Mouse (Mus musculus) T-helper 2 cell (primary cell): ENCODE data around the gene Gm10718.
"Not testable (repeated sequence)": the region's sequence is repeated elsewhere in the genome, so short reads cannot be mapped to it uniquely, and the experiment has no call there.

Source experiments
- in situ Hi-C: fragments of 300-600 bp; cut with MboI, MseI; formaldehyde crosslinking; loops from one replicate; pipeline ENCODE4 v1.15.1; 2025; ENCODE audit warnings: high pct_unique_total_duplicates

Gene Gm10718

DNA sequence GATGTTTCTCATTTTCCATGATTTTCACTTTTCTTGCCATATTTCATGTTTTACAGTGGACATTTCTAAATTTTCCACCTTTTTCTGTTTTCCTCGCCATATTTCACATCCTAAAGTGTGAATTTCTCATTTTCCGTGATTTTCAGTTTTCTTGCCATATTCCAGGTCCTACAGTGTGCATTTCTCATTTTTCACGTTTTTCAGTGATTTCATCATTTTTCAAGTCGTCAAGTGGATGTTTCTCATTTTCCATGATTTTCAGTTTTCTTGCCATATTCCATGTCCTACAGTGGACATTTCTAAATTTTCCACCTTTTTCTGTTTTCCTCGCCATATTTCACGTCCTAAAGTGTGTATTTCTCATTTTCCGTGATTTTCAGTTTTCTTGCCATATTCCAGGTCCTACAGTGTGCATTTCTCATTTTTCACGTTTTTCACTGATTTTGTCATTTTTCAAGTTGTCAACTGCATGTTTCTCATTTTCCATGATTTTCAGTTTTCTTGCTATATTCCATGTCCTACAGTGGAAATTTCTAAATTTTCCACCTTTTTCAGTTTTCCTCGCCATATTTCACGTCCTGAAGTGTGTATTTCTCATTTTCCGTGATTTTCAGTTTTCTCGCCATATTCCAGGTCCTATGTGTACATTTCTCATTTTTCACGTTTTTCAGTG is at the start of gene Gm10718:
TSS of gene Gm10718 (plus strand) at position 236 of the 673 bp plus-strand sequence.
- in situ Hi-C loops: not testable (repeated sequence)

DNA sequence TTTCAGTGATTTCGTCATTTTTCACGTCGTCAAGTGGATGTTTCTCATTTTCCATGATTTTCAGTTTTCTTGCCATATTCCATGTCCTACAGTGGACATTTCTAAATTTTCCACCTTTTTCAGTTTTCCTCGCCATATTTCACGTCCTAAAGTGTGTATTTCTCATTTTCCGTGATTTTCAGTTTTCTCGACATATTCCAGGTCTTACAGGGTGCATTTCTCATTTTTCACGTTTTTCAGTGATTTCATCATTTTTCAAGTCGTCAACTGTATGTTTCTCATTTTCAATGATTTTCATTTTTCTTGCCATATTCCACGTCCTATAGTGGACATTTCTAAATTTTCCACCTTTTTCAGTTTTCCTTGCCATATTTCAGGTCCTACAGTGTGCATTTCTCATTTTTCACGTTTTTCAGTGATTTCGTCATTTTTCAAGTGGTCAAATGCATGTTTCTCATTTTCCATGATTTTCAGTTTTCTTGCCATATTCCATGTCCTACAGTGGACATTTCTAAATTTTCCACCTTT is 22.8 kb upstream of the Gm10718 start, which contains the start of gene Gm10722:
TSS of gene Gm10722 (plus strand) at position 478 of the 528 bp plus-strand sequence.
- in situ Hi-C loops: not testable (repeated sequence)

DNA sequence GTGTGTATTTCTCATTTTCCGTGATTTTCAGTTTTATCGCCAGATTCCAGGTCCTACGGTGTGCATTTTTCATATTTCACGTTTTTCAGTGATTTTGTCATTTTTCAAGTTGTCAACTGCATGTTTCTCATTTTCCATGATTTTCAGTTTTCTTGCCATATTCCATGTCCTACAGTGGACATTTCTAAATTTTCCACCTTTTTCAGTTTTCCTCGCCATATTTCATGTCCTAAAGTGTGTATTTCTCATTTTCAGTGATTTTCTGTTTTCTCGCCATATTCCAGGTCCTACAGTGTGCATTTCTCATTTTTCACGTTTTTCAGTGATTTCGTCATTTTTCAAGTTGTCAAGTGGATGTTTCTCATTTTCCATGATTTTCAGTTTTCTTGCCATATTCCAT is 22.3 kb upstream of the Gm10718 start:
- in situ Hi-C loops: not testable (repeated sequence)

DNA sequence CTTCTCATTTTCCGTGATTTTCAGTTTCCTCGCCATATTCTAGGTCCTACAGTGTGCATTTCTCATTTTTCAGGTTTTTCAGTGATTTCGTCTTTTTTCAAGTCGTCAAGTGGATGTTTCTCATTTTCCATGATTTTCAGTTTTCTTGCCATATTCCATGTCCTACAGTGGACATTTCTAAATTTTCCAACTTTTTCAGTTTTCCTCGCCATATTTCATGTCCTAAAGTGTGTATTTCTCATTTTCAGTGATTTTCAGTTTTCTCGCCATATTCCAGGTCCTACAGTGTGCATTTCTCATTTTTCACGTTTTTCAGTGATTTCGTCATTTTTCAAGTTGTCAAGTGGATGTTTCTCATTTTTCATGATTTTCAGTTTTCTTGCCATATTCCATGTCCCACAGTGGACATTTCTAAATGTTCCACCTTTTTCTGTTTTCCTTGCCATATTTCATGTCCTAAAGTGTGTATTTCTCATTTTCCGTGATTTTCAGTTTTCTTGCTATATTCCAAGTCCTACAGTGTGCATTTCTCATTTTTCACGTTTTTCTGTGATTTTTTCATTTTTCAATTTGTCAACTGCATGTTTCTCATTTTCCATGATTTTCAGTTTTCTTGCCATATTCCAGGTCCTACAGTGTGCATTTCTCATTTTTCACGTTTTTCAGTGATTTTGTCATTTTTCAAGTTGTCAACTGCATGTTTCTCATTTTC is 21.2 kb upstream of the Gm10718 start:
- in situ Hi-C loops: not testable (repeated sequence)

DNA sequence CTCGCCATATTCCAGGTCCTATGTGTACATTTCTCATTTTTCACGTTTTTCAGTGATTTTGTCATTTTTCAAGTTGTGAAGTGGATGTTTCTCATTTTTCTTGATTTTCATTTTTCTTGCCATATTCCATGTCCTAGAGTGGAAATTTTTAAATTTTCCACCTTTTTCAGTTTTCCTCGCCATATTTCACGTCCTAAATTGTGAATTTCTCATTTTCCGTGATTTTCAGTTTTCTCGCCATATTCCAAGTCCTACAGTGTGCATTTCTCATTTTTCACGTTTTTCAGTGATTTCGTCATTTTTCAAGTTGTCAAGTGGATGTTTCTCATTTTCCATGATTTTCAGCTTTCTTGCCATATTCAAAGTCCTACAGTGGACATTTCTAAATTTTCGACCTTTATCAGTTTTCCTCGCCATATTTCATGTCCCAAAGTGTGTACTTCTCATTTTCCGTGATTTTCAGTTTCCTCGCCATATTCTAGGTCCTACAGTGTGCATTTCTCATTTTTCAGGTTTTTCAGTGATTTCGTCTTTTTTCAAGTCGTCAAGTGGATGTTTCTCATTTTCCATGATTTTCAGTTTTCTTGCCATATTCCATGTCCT is 20.5 kb upstream of the Gm10718 start, which contains the start of gene Gm11168:
TSS of gene Gm11168 (plus strand) at position 553 of the 603 bp plus-strand sequence.
- in situ Hi-C loops: not testable (repeated sequence)

DNA sequence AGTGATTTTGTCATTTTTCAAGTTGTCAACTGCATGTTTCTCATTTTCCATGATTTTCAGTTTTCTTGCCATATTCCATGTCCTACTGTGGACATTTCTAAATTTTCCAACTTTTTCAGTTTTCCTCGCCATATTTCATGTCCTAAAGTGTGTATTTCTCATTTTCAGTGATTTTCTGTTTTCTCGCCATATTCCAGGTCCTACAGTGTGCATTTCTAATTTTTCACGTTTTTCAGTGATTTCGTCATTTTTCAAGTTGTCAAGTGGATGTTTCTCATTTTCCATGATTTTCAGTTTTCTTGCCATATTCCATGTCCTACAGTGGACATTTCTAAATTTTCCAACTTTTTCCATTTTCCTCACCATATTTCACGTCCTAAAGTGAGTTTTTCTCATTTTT is 17.2 kb upstream of the Gm10718 start:
- in situ Hi-C loops: not testable (repeated sequence)

DNA sequence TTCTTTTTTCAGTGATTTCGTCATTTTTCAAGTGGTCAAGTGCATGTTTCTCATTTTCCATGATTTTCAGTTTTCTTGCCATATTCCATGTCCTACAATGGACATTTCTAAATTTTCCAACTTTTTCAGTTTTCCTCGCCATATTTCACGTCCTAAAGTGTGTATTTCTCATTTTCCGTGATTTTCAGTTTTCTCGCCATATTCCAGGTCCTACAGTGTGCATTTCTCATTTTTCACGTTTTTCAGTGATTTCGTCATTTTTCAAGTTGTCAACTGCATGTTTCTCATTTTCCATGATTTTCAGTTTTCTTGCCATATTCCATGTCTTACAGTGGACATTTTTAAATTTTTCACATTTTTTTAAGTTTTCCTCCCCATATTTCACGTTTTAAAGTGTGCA is 16.7 kb upstream of the Gm10718 start:
- in situ Hi-C loops: not testable (repeated sequence)

DNA sequence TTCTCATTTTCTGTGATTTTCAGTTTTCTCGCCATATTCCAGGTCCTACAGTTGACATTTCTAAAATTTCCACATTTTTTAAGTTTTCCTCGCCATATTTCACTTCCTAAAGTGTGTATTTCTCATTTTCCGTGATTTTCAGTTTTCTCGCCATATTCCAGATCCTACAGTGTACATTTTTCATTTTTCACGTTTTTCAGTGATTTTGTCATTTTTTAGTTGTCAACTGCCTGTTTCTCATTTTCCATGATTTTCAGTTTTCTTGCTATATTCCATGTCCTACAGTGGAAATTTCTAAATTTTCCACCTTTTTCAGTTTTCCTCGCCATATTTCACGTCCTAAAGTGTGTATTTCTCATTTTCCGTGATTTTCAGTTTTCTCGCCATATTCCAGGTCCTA is 16.1 kb upstream of the Gm10718 start:
- in situ Hi-C loops: not testable (repeated sequence)

DNA sequence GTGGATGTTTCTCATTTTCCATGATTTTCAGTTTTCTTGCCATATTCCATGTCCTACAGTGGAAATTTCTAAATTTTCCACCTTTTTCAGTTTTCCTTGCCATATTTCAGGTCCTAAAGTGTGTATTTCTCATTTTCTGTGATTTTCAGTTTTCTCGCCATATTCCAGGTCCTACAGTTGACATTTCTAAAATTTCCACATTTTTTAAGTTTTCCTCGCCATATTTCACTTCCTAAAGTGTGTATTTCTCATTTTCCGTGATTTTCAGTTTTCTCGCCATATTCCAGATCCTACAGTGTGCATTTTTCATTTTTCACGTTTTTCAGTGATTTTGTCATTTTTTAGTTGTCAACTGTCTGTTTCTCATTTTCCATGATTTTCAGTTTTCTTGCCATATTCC is 14.0 kb upstream of the Gm10718 start:
- in situ Hi-C loops: not testable (repeated sequence)

DNA sequence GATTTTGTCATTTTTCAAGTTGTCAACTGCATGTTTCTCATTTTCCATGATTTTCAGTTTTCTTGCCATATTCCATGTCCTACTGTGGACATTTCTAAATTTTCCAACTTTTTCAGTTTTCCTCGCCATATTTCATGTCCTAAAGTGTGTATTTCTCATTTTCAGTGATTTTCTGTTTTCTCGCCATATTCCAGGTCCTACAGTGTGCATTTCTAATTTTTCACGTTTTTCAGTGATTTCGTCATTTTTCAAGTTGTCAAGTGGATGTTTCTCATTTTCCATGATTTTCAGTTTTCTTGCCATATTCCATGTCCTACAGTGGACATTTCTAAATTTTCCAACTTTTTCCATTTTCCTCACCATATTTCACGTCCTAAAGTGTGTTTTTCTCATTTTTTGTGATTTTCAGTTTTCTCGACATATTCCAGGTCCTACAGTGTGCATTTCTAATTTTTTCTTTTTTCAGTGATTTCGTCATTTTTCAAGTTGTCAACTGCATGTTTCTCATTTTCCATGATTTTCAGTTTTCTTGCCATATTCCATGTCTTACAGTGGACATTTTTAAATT is 11.2 kb upstream of the Gm10718 start:
- in situ Hi-C loops: not testable (repeated sequence)

DNA sequence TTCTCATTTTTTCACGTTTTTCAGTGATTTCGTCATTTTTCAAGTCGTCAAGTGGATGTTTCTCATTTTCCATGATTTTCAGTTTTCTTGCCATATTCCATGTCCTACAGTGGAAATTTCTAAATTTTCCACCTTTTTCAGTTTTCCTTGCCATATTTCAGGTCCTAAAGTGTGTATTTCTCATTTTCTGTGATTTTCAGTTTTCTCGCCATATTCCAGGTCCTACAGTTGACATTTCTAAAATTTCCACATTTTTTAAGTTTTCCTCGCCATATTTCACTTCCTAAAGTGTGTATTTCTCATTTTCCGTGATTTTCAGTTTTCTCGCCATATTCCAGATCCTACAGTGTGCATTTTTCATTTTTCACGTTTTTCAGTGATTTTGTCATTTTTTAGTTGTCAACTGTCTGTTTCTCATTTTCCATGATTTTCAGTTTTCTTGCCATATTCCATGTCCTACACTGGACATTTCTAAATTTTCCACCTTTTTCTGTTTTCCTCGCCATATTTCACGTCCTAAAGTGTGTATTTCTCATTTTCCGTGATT is 10.5 kb upstream of the Gm10718 start, which contains the start of gene Gm10721:
TSS of gene Gm10721 (plus strand) at position 408 of the 547 bp plus-strand sequence.
- in situ Hi-C loops: not testable (repeated sequence)

DNA sequence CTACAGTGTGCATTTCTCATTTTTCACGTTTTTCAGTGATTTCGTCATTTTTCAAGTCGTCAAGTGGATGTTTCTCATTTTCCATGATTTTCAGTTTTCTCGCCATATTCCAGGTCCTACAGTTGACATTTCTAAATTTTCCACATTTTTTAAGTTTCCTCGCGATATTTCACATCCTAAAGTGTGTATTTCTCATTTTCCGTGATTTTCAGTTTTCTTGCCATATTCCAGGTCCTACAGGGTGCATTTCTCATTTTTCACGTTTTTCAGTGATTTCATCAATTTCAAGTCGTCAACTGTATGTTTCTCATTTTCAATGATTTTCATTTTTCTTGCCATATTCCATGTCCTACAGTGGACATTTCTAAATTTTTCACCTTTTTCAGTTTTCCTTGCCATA is 8.0 kb upstream of the Gm10718 start, which contains the start of gene Gm10720:
TSS of gene Gm10720 (plus strand) at position 301 of the 400 bp plus-strand sequence.
- in situ Hi-C loops: not testable (repeated sequence)

DNA sequence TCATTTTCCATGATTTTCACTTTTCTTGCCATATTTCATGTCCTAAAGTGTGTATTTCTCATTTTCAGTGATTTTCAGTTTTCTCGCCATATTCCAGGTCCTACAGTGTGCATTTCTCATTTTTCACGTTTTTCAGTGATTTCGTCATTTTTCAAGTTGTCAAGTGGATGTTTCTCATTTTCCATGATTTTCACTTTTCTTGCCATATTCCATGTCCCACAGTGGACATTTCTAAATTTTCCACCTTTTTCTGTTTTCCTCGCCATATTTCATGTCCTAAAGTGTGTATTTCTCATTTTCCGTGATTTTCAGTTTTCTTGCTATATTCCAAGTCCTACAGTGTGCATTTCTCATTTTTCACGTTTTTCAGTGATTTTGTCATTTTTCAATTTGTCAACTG is 7.5 kb upstream of the Gm10718 start:
- in situ Hi-C loops: not testable (repeated sequence)

DNA sequence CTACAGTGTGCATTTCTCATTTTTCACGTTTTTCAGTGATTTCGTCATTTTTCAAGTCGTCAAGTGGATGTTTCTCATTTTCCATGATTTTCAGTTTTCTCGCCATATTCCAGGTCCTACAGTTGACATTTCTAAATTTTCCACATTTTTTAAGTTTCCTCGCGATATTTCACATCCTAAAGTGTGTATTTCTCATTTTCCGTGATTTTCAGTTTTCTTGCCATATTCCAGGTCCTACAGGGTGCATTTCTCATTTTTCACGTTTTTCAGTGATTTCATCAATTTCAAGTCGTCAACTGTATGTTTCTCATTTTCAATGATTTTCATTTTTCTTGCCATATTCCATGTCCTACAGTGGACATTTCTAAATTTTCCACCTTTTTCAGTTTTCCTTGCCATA is 6.2 kb upstream of the Gm10718 start, which contains the start of gene Gm10719:
TSS of gene Gm10719 (plus strand) at position 301 of the 400 bp plus-strand sequence.
- in situ Hi-C loops: not testable (repeated sequence)

DNA sequence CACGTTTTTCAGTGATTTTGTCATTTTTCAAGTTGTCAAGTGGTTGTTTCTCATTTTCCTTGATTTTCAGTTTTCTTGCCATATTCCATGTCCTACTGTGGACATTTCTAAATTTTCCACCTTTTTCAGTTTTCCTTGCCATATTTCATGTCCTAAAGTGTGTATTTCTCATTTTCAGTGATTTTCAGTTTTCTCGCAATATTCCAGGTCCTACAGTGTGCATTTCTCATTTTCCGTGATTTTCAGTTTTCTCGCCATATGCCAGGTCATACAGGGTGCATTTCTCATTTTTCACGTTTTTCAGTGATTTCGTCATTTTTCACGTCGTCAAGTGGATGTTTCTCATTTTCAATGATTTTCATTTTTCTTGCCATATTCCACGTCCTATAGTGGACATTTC is 4.4 kb upstream of the Gm10718 start:
- in situ Hi-C loops: not testable (repeated sequence)

DNA sequence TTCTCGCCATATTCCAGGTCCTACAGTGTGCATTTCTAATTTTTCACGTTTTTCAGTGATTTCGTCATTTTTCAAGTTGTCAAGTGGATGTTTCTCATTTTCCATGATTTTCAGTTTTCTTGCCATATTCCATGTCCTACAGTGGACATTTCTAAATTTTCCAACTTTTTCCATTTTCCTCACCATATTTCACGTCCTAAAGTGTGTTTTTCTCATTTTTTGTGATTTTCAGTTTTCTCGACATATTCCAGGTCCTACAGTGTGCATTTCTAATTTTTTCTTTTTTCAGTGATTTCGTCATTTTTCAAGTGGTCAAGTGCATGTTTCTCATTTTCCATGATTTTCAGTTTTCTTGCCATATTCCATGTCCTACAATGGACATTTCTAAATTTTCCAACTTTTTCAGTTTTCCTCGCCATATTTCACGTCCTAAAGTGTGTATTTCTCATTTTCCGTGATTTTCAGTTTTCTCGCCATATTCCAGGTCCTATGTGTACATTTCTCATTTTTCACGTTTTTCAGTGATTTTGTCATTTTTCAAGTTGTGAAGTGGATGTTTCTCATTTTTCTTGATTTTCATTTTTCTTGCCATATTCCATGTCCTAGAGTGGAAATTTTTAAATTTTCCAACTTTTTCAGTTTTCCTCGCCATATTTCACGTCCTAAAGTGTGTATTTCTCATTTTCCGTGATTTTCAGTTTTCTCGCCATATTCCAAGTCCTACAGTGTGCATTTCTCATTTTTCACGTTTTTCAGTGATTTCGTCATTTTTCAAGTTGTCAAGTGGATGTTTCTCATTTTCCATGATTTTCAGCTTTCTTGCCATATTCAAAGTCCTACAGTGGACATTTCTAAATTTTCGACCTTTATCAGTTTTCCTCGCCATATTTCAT is 3.3 kb upstream of the Gm10718 start:
- in situ Hi-C loops: not testable (repeated sequence)

DNA sequence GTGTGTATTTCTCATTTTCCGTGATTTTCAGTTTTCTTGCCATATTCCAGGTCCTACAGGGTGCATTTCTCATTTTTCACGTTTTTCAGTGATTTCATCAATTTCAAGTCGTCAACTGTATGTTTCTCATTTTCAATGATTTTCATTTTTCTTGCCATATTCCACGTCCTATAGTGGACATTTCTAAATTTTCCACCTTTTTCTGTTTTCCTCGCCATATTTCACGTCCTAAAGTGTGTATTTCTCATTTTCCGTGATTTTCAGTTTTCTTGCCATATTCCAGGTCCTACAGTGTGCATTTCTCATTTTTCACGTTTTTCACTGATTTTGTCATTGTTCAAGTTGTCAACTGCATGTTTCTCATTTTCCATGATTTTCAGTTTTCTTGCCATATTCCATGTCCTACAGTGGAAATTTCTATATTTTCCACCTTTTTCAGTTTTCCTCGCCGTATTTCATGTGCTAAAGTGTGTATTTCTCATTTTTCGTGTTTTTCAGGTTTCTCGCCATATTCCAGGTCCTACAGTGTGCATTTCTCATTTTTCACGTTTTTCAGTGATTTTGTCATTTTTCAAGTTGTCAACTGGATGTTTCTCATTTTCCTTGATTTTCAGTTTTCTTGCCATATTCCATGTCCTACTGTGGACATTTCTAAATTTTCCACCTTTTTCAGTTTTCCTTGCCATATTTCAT is 885 bp upstream of the Gm10718 start:
- in situ Hi-C loops: not testable (repeated sequence)

DNA sequence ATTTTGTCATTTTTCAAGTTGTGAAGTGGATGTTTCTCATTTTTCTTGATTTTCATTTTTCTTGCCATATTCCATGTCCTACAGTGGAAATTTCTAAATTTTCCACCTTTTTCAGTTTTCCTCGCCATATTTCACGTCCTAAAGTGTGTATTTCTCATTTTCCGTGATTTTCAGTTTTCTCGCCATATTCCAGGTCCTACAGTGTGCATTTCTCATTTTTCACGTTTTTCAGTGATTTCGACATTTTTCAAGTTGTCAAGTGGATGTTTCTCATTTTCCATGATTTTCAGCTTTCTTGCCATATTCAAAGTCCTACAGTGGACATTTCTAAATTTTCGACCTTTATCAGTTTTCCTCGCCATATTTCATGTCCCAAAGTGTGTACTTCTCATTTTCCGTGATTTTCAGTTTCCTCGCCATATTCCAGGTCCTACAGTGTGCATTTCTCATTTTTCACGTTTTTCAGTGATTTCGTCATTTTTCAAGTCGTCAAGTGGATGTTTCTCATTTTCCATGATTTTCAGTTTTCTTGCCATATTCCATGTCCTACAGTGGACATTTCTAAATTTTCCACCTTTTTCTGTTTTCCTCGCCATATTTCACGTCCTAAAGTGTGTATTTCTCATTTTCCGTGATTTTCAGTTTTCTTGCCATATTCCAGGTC is 770 bp downstream of the Gm10718 start:
- in situ Hi-C loops: not testable (repeated sequence)

DNA sequence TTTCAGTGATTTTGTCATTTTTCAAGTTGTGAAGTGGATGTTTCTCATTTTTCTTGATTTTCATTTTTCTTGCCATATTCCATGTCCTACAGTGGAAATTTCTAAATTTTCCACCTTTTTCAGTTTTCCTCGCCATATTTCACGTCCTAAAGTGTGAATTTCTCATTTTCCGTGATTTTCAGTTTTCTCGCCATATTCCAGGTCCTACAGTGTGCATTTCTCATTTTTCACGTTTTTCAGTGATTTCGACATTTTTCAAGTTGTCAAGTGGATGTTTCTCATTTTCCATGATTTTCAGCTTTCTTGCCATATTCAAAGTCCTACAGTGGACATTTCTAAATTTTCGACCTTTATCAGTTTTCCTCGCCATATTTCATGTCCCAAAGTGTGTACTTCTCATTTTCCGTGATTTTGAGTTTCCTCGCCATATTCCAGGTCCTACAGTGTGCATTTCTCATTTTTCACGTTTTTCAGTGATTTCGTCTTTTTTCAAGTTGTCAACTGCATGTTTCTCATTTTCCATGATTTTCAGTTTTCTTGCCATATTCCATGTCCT is 1.6 kb downstream of the Gm10718 start, which contains the start of gene Gm10717:
TSS of gene Gm10717 (plus strand) at position 506 of the 556 bp plus-strand sequence.
- in situ Hi-C loops: not testable (repeated sequence)
